Comparison of ENCODE assay signal across 19 mouse cellular contexts in genomic region chr2:166485361-166485760, GRCm38 (mm10).
DNase-seq lines count a peak whose midpoint lies in the region; ATAC-seq and TF ChIP-seq lines count a peak whose summit lies in the region.
"Had no signal": no experiment of that assay in that cellular context is flagged by ENCODE, and none has a peak within 500 bp of the region (broad histone marks: within the 10 kb centered on the region; RNA-seq: fewer than 3 reads in every experiment).

No protein-coding gene starts in this region.

- H3K9ac ChIP-seq in hindbrain, embryonic 11.5 days (ENCODE audit: low read depth, low read length) = no peak overlapping the region
- no peak overlapping the region for H3K9ac ChIP-seq in intestine, embryonic 14.5 days (ENCODE audit: low read length)
- H3K9ac ChIP-seq in stomach, embryonic 14.5 days (replicated peaks; ENCODE audit: low read depth, low read length) = no peak overlapping the region
- H3K9ac ChIP-seq: embryonic facial prominence, embryonic 15.5 days; forebrain, embryonic 13.5 days; hindbrain, embryonic 13.5 days; liver, embryonic 14.5 days; midbrain, embryonic 15.5 days had no signal

- no peaks in the 10 kb centered on the region for H3K36me3 ChIP-seq in hindbrain, embryonic 10.5 days
- no peaks in the 10 kb centered on the region for H3K36me3 ChIP-seq in hindbrain, embryonic 11.5 days (ENCODE audit: control insufficient read depth, insufficient read depth, low read length)
- no peaks in the 10 kb centered on the region for H3K36me3 ChIP-seq in intestine, embryonic 14.5 days (ENCODE audit: control insufficient read depth, insufficient read depth, low read length)
- no peaks in the 10 kb centered on the region for H3K36me3 ChIP-seq in stomach, embryonic 14.5 days (ENCODE audit: control insufficient read depth, insufficient read depth, low read length)
- H3K36me3 ChIP-seq: embryonic facial prominence, embryonic 15.5 days; hindbrain, embryonic 13.5 days; midbrain, embryonic 15.5 days had no signal

- no peak overlapping the region for H3K4me2 ChIP-seq in hindbrain, embryonic 11.5 days (replicated peaks; ENCODE audit: low read depth, low read length)
- no peak overlapping the region for H3K4me2 ChIP-seq in intestine, embryonic 14.5 days (ENCODE audit: low read length)
- H3K4me2 ChIP-seq in stomach, embryonic 14.5 days (replicated peaks; ENCODE audit: low read depth, low read length) = no peak overlapping the region
- H3K4me2 ChIP-seq: embryonic facial prominence, embryonic 15.5 days; forebrain, embryonic 13.5 days; hindbrain, embryonic 13.5 days; midbrain, embryonic 15.5 days had no signal

- H3K27me3 ChIP-seq in hindbrain, embryonic 10.5 days (ENCODE audit: insufficient read depth, poor library complexity, severe bottlenecking) = no peaks in the 10 kb centered on the region
- H3K27me3 ChIP-seq in hindbrain, embryonic 11.5 days (ENCODE audit: control insufficient read depth, insufficient read depth, low read length) = no peaks in the 10 kb centered on the region
- H3K27me3 ChIP-seq in intestine, embryonic 14.5 days (replicated peaks; ENCODE audit: control insufficient read depth, insufficient read depth, low read length) = no peaks in the 10 kb centered on the region
- H3K27me3 ChIP-seq in stomach, embryonic 14.5 days (ENCODE audit: control insufficient read depth, insufficient read depth, low read length) = no peaks in the 10 kb centered on the region
- no peaks in the 10 kb centered on the region for H3K27me3 ChIP-seq in cerebellum, adult 2 months (ENCODE audit: control insufficient read depth, insufficient read depth, low read length)
- H3K27me3 ChIP-seq: embryonic facial prominence, embryonic 15.5 days; forebrain, embryonic 13.5 days; midbrain, embryonic 15.5 days had no signal

- H3K9me3 ChIP-seq in hindbrain, embryonic 10.5 days = no peaks in the 10 kb centered on the region
- no peaks in the 10 kb centered on the region for H3K9me3 ChIP-seq in hindbrain, embryonic 11.5 days (ENCODE audit: control insufficient read depth, low read length)
- no peaks in the 10 kb centered on the region for H3K9me3 ChIP-seq in intestine, embryonic 14.5 days (ENCODE audit: control insufficient read depth, low read length)
- H3K9me3 ChIP-seq in stomach, embryonic 14.5 days (ENCODE audit: control insufficient read depth, low read depth, low read length) = no peaks in the 10 kb centered on the region
- H3K9me3 ChIP-seq: embryonic facial prominence, embryonic 15.5 days; forebrain, embryonic 13.5 days; hindbrain, embryonic 13.5 days; midbrain, embryonic 15.5 days had no signal

- no peak for TF ChIP-seq POLR2A in cerebellum, adult 2 months (IDR thresholded peaks at IDR 0.05; ENCODE audit: borderline replicate concordance, insufficient read depth, low read length)

- H3K27ac ChIP-seq in hindbrain, embryonic 10.5 days = peak overlapping the region; percentile 60
- no peak overlapping the region for H3K27ac ChIP-seq in hindbrain, embryonic 11.5 days (ENCODE audit: low read depth, low read length)
- peak overlapping the region; percentile 19; the same call in 1 of the 2 replicates for H3K27ac ChIP-seq in intestine, embryonic 14.5 days (ENCODE audit: low read depth)
- H3K27ac ChIP-seq in stomach, embryonic 14.5 days (ENCODE audit: low read length) = peak overlapping the region; percentile 76; the same call in 1 of the 2 replicates
- no peak overlapping the region for H3K27ac ChIP-seq in cerebellum, adult 2 months (ENCODE audit: insufficient read depth, low read length)
- H3K27ac ChIP-seq: embryonic facial prominence, embryonic 15.5 days; forebrain, embryonic 13.5 days; hindbrain, embryonic 13.5 days; liver, embryonic 14.5 days; midbrain, embryonic 15.5 days had no signal

- H3K4me1 ChIP-seq in hindbrain, embryonic 10.5 days (replicated peaks) = peaks cover 92% of the 10 kb centered on the region
- peaks cover 22% of the 10 kb centered on the region for H3K4me1 ChIP-seq in hindbrain, embryonic 11.5 days (replicated peaks; ENCODE audit: control insufficient read depth, insufficient read depth, low read length)
- H3K4me1 ChIP-seq in intestine, embryonic 14.5 days (replicated peaks; ENCODE audit: control insufficient read depth, insufficient read depth, low read length) = peaks cover 28% of the 10 kb centered on the region
- peaks cover 15% of the 10 kb centered on the region for H3K4me1 ChIP-seq in stomach, embryonic 14.5 days (ENCODE audit: control insufficient read depth, insufficient read depth, low read length)
- peaks cover 4% of the 10 kb centered on the region; the same call in 1 of the 2 replicates for H3K4me1 ChIP-seq in cerebellum, adult 2 months (ENCODE audit: control insufficient read depth, insufficient read depth, low read length)

- no peak for ATAC-seq in hindbrain, embryonic 11.5 days (ENCODE audit: low FRiP score)
- ATAC-seq in intestine, embryonic 14.5 days (replicated peaks; ENCODE audit: low FRiP score, low TSS enrichment, low read depth) = no peak
- ATAC-seq in stomach, embryonic 14.5 days (ENCODE audit: insufficient number of reproducible peaks, insufficient read depth, low FRiP score, low read depth) = no peak; the same call in 1 of the 2 replicates
- ATAC-seq: forebrain, embryonic 13.5 days; lung, postnatal 0 days; midbrain, embryonic 15.5 days had no signal

- no peak overlapping the region for H3K4me3 ChIP-seq in hindbrain, embryonic 10.5 days
- H3K4me3 ChIP-seq in hindbrain, embryonic 11.5 days (ENCODE audit: low read depth, low read length) = no peak overlapping the region
- H3K4me3 ChIP-seq in intestine, embryonic 14.5 days (ENCODE audit: low read depth, low read length) = no peak overlapping the region
- H3K4me3 ChIP-seq in stomach, embryonic 14.5 days (ENCODE audit: low read depth, low read length) = no peak overlapping the region
- H3K4me3 ChIP-seq in cerebellum, adult 2 months (replicated peaks; ENCODE audit: insufficient read depth, low read depth, low read length) = no peak overlapping the region
- H3K4me3 ChIP-seq: embryonic facial prominence, embryonic 15.5 days; forebrain, embryonic 13.5 days; hindbrain, embryonic 13.5 days; midbrain, embryonic 15.5 days had no signal

- no peak for TF ChIP-seq CTCF in cerebellum, adult 2 months (IDR thresholded peaks at IDR 0.05; ENCODE audit: borderline replicate concordance, insufficient read depth, low read depth, low read length)

- no peak for DNase-seq in hindbrain, embryonic 10.5 days (ENCODE audit: low spot score)
- DNase-seq in hindbrain, embryonic 11.5 days (ENCODE audit: low spot score) = no peak
- peak; percentile 58 for DNase-seq in NIH3T3 (ENCODE audit: low read depth)
- no peak for DNase-seq in intestine, embryonic 14.5 days (ENCODE audit: low spot score)
- DNase-seq in cerebellum, adult 8-10 months = no peak
- DNase-seq in cerebellum, adult 2 months = no peak
- DNase-seq: adrenal gland, postnatal 36 days; cerebellum, adult 9-11 months; gastrocnemius, postnatal 36 days; kidney, adult 18-20 months; retina, postnatal 1 day; right cerebral cortex, postnatal 4 days had no signal

- WGBS in hindbrain, embryonic 10.5 days = 85% methylated on average over 6 of the region's 6 CpGs
- 77% methylated on average over 6 of the region's 6 CpGs for WGBS in hindbrain, embryonic 11.5 days
- 57% methylated on average over 6 of the region's 6 CpGs for WGBS in intestine, embryonic 14.5 days
- 52% methylated on average over 6 of the region's 6 CpGs for WGBS in stomach, embryonic 14.5 days
- WGBS in cerebellum, adult 2 months = 79% methylated on average over 6 of the region's 6 CpGs

Comparison
In these comparisons a context has a peak if more than half of its experiments do, and no peak if none do; other contexts are left out.
1. H3K27ac ChIP-seq: peak in hindbrain, embryonic 10.5 days (single experiment), intestine, embryonic 14.5 days (single experiment) and stomach, embryonic 14.5 days (single experiment); none in hindbrain, embryonic 11.5 days (single experiment) and cerebellum, adult 2 months (single experiment).